Mouse (Mus musculus) erythroblast, embryonic 14.5 days (primary cell): ENCODE data around the gene Ifitm6.

Experiments
- GATA1 ChIP-seq: IDR thresholded peaks from 2 replicates; pipeline ENCODE4 v1.6.1; 2012; ENCODE audit warnings: low read length, inconsistent platforms, mixed read lengths
- TAL1 ChIP-seq: IDR thresholded peaks from 3 replicates; pipeline ENCODE4 v1.6.1; 2012; ENCODE audit warnings: low read length, inconsistent platforms, mixed read lengths

DNA sequence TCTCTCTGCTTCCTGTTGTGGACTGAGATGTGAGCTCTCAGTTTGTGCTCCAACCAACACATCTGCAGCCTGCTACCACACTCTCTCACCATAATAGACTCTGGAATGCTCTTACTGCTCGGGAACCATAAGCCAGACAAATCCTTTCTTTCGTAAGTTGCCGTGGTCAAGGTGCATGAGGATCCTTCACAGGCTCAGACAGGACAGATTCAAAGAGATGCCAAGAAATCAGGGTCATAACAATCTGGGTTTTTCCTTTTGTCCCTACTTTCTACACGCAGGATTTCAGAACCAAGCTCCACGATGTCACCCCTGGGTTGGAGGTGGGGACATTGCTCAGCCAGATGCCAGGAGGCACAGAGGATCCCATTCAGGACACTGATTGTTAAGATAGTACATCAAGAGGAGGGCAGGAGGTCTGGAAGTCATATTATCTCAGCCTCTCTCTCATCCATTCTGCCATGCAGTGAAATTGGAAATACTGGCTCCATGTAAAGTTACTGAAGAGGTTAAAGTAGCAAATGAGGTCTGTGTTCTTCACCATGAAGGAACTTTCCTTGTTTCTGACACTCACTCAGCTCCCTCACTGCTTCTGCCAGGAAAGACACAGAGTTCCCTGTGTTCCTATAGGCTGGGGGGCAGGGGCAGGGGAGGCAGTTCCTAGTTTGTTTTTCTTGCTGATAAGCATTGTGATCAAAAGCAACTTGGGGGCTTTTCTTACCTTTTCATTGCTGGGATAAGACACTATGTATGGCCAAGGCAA is 14.3 kb downstream of the Ifitm6 start:
- TF ChIP-seq GATA1 (no peak), TAL1 (no peak)
